Mouse (Mus musculus): Measurements from ENCODE around the gene Shmt2. TPM values are rescaled to one million over a fixed set of nuclear protein-coding genes. Genes with fewer than 3 reads are reported as not detected.

Gene Shmt2
- polyA plus RNA-seq, 1 experiment, result 535 TPM

- H3K4me3 ChIP-seq, result no peak overlapping the region
Observed at GRCm38 (mm10) chr10:127492118-127492517, 30.1 kb downstream of the Shmt2 start.

GRCm38 (mm10) chr10:127491128-127491512, 31.1 kb downstream of the Shmt2 start:
- Histone ChIP-seq H3K36me3 (ENCODE audit: control insufficient read depth, insufficient read depth) (peaks cover 41% of the 10 kb centered on the region), H3K4me2 (ENCODE audit: low read depth) (no peak overlapping the region), H3ac (ENCODE audit: control insufficient read depth, insufficient read length) (no peak overlapping the region), H3K27me3 (ENCODE audit: control insufficient read depth, insufficient read depth, insufficient read length) (no peaks in the 10 kb centered on the region), H3K79me2 (ENCODE audit: control insufficient read depth, insufficient read depth) (no peaks in the 10 kb centered on the region), H3K4me3 (no peak overlapping the region)
- TF ChIP-seq REST (IDR thresholded peaks at IDR 0.05; ENCODE audit: insufficient read depth, insufficient read length) (no peak), POLR2AphosphoS2 (IDR thresholded peaks at IDR 0.05; ENCODE audit: insufficient read length, low read depth) (no peak), CEBPB (IDR thresholded peaks at IDR 0.05; ENCODE audit: insufficient read depth, poor library complexity, severe bottlenecking) (no peak), TCF12 (IDR thresholded peaks at IDR 0.05; ENCODE audit: insufficient read depth, poor library complexity, severe bottlenecking) (no peak), SRF (IDR thresholded peaks at IDR 0.05; ENCODE audit: control insufficient read depth, insufficient read length, low read depth) (no peak), POLR2A (IDR thresholded peaks at IDR 0.05; ENCODE audit: insufficient read length, low read depth) (no peak), USF1 (IDR thresholded peaks at IDR 0.05; ENCODE audit: low read depth) (no peak), TCF3 (IDR thresholded peaks at IDR 0.05; ENCODE audit: insufficient read length, low read depth) (no peak), MYOD1 (IDR thresholded peaks at IDR 0.05; ENCODE audit: control insufficient read depth in 1 of 3, insufficient read length in 2 of 3, low read depth in 2 of 3) (no peak), MAX (IDR thresholded peaks at IDR 0.05; ENCODE audit: low read depth) (no peak), E2F4 (IDR thresholded peaks at IDR 0.05; ENCODE audit: insufficient read depth) (no peak), MYOG (IDR thresholded peaks at IDR 0.05; ENCODE audit: control insufficient read depth in 1 of 3, insufficient read depth in 1 of 3, insufficient read length in 2 of 3, low read depth in 2 of 3) (no peak)

More at GRCm38 (mm10) chr10:127492118-127492517, 30.1 kb downstream of the Shmt2 start:
- H3K27me3 ChIP-seq (ENCODE audit: control insufficient read depth, insufficient read depth, insufficient read length), result no peaks in the 10 kb centered on the region
- H3ac ChIP-seq (ENCODE audit: control insufficient read depth, insufficient read length), result no peak overlapping the region
- TF ChIP-seq TCF12 (IDR thresholded peaks at IDR 0.05; ENCODE audit: insufficient read depth, poor library complexity, severe bottlenecking) (no peak), CEBPB (IDR thresholded peaks at IDR 0.05; ENCODE audit: insufficient read depth, poor library complexity, severe bottlenecking) (no peak), MYOD1 (IDR thresholded peaks at IDR 0.05; ENCODE audit: control insufficient read depth in 1 of 3, insufficient read length in 2 of 3, low read depth in 2 of 3) (no peak), REST (IDR thresholded peaks at IDR 0.05; ENCODE audit: insufficient read depth, insufficient read length) (no peak), SRF (IDR thresholded peaks at IDR 0.05; ENCODE audit: control insufficient read depth, insufficient read length, low read depth) (no peak)
- no peaks in the 10 kb centered on the region for H3K79me2 ChIP-seq (ENCODE audit: control insufficient read depth, insufficient read depth)
- peaks cover 40% of the 10 kb centered on the region for H3K36me3 ChIP-seq (ENCODE audit: control insufficient read depth, insufficient read depth)
- H3K4me2 ChIP-seq (ENCODE audit: low read depth), result no peak overlapping the region

- TF ChIP-seq E2F4 (IDR thresholded peaks at IDR 0.05; ENCODE audit: insufficient read depth) (no peak), MYOD1 (IDR thresholded peaks at IDR 0.05; ENCODE audit: control insufficient read depth in 1 of 3, insufficient read length in 2 of 3, low read depth in 2 of 3) (no peak), REST (IDR thresholded peaks at IDR 0.05; ENCODE audit: insufficient read depth, insufficient read length) (no peak)
- no peak overlapping the region for H3K4me3 ChIP-seq
Observed at GRCm38 (mm10) chr10:127490160-127491127, 31.8 kb downstream of the Shmt2 start.

DNA sequence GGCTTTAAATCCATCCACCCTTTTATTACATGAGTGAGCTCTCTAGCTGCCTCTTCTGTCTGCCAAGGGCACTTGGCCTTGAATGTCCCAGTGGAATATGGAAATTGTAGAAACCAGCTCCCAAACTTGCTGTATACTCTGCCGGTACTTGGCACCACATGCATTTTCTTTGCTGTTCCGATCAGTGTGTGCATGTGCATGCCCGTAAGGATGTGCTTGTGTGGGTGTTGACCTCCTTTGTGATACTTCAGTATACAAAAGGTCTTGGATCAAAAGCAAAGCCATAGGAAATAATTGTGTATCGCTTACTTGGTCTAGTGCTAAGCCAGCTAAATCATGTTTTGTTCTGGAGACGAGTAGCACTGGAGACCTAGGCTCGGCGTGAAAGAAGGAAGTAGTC, 33.4 kb downstream of the Shmt2 start:
- H3K4me3 ChIP-seq, result no peak overlapping the region

More at GRCm38 (mm10) chr10:127490160-127491127, 31.8 kb downstream of the Shmt2 start:
- no peaks in the 10 kb centered on the region for H3K27me3 ChIP-seq (ENCODE audit: control insufficient read depth, insufficient read depth, insufficient read length)
- H3K79me2 ChIP-seq (ENCODE audit: control insufficient read depth, insufficient read depth), result no peaks in the 10 kb centered on the region
- H3K36me3 ChIP-seq (ENCODE audit: control insufficient read depth, insufficient read depth), result peaks cover 41% of the 10 kb centered on the region
- H3ac ChIP-seq (ENCODE audit: control insufficient read depth, insufficient read length), result no peak overlapping the region
- no peak overlapping the region for H3K4me2 ChIP-seq (ENCODE audit: low read depth)

More for the DNA sequence above, 33.4 kb downstream of the Shmt2 start:
- no peak overlapping the region for H3ac ChIP-seq (ENCODE audit: control insufficient read depth, insufficient read length)
- no peaks in the 10 kb centered on the region for H3K79me2 ChIP-seq (ENCODE audit: control insufficient read depth, insufficient read depth)
- TF ChIP-seq MAX (IDR thresholded peaks at IDR 0.05; ENCODE audit: low read depth) (no peak), POLR2A (IDR thresholded peaks at IDR 0.05; ENCODE audit: insufficient read length, low read depth) (no peak), E2F4 (IDR thresholded peaks at IDR 0.05; ENCODE audit: insufficient read depth) (no peak), USF1 (IDR thresholded peaks at IDR 0.05; ENCODE audit: low read depth) (no peak), SRF (IDR thresholded peaks at IDR 0.05; ENCODE audit: control insufficient read depth, insufficient read length, low read depth) (no peak), POLR2AphosphoS2 (IDR thresholded peaks at IDR 0.05; ENCODE audit: insufficient read length, low read depth) (no peak), TCF12 (IDR thresholded peaks at IDR 0.05; ENCODE audit: insufficient read depth, poor library complexity, severe bottlenecking) (no peak), MYOG (IDR thresholded peaks at IDR 0.05; ENCODE audit: control insufficient read depth in 1 of 3, insufficient read depth in 1 of 3, insufficient read length in 2 of 3, low read depth in 2 of 3) (no peak), TCF3 (IDR thresholded peaks at IDR 0.05; ENCODE audit: insufficient read length, low read depth) (no peak), CEBPB (IDR thresholded peaks at IDR 0.05; ENCODE audit: insufficient read depth, poor library complexity, severe bottlenecking) (no peak), REST (IDR thresholded peaks at IDR 0.05; ENCODE audit: insufficient read depth, insufficient read length) (no peak), MYOD1 (IDR thresholded peaks at IDR 0.05; ENCODE audit: control insufficient read depth in 1 of 3, insufficient read length in 2 of 3, low read depth in 2 of 3) (no peak)
- H3K27me3 ChIP-seq (ENCODE audit: control insufficient read depth, insufficient read depth, insufficient read length), result no peaks in the 10 kb centered on the region
- H3K4me2 ChIP-seq (ENCODE audit: low read depth), result no peak overlapping the region
- peaks cover 40% of the 10 kb centered on the region for H3K36me3 ChIP-seq (ENCODE audit: control insufficient read depth, insufficient read depth)
